Mouse (Mus musculus) ES-Bruce4 (cell line): ENCODE measurements around the gene Gm28374. TPM values are rescaled to one million over a fixed set of nuclear protein-coding genes. Genes with fewer than 3 reads are reported as not detected.

ENCODE experiments used
- H3K27ac ChIP-seq: 2 replicates; pipeline ENCODE4 v1.5.1; 2012; ENCODE audit warnings: low read length, inconsistent platforms; ENCODE audit not compliant: insufficient read depth
- H3K27me3 ChIP-seq: 2 replicates; pipeline ENCODE4 v1.6.1; 2012; ENCODE audit warnings: mild to moderate bottlenecking, low read length, inconsistent platforms; ENCODE audit not compliant: control insufficient read depth, poor library complexity, insufficient read depth, severe bottlenecking
- H3K36me3 ChIP-seq: 2 replicates; pipeline ENCODE4 v1.6.1; 2012; ENCODE audit warnings: inconsistent platforms, mild to moderate bottlenecking, low read length, moderate library complexity; ENCODE audit not compliant: control insufficient read depth, poor library complexity, insufficient read depth, severe bottlenecking
- H3K4me1 ChIP-seq: one replicate; pipeline ENCODE4 v1.8.1; 2011; ENCODE audit warnings: low read length; ENCODE audit not compliant: control insufficient read depth, insufficient read depth
- H3K4me3 ChIP-seq: 2 replicates; pipeline ENCODE4 v1.5.1; 2011; ENCODE audit warnings: low read depth, mild to moderate bottlenecking, low read length
- H3K9ac ChIP-seq: 2 replicates; pipeline ENCODE4 v1.6.1; 2012; ENCODE audit warnings: low read depth, mild to moderate bottlenecking, inconsistent platforms; ENCODE audit not compliant: poor library complexity, severe bottlenecking
- H3K9me3 ChIP-seq: replicated peaks from 2 replicates; pipeline ENCODE4 v1.6.1; 2012; ENCODE audit warnings: mild to moderate bottlenecking, low read length, inconsistent platforms; ENCODE audit not compliant: control insufficient read depth, poor library complexity, insufficient read depth, severe bottlenecking
- CTCF ChIP-seq: IDR thresholded peaks from one replicate; pipeline ENCODE4 v1.8.1; 2011; ENCODE audit warnings: low read depth, low read length
- EP300 ChIP-seq: IDR thresholded peaks from 2 replicates; pipeline ENCODE4 v1.6.1; 2011; ENCODE audit warnings: low read depth, low read length; ENCODE audit not compliant: insufficient read depth
- POLR2A ChIP-seq: IDR thresholded peaks from one replicate; pipeline ENCODE4 v1.8.1; 2011; ENCODE audit warnings: low read length; ENCODE audit not compliant: insufficient read depth
- polyA plus RNA-seq: library from polyadenylated mRNA; stranded (reverse); fragments of >200 nt; gene quantifications from 2 replicates; pipeline ENCODE4 v1.2.4, GENCODE M21; 2011; ENCODE audit warnings: low read depth; ENCODE audit not compliant: missing spikeins, insufficient read depth, insufficient read length

The Gm28374 gene
- polyA plus RNA-seq, 1 experiment: not detected

DNA sequence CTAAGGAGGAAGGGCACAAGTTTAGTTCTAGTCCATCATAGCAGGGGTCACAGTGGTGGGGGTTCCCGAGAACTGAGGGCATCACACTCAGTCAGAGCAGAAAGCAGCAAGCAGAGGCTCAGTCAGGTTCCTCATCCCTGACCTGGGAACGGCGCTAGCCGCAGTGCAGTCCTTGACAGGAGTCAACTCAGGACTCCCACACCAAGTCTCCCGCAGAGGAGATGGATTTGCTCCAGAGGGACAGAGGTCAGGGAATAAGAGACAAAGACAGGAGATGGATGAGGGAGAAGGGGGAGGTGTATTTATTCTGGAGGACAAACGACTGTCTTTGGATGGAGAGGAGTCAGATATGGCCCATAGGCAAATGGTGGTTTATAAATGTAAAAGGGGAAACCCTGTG is 31.1 kb upstream of the Gm28374 start:
- Histone ChIP-seq H3K27ac (no peak overlapping the region), H3K9me3 (no peaks in the 10 kb centered on the region), H3K9ac (no peak overlapping the region), H3K4me3 (no peak overlapping the region), H3K36me3 (peaks cover 14% of the 10 kb centered on the region), H3K27me3 (no peaks in the 10 kb centered on the region), H3K4me1 (no peaks in the 10 kb centered on the region)
- TF ChIP-seq CTCF: no peak

DNA sequence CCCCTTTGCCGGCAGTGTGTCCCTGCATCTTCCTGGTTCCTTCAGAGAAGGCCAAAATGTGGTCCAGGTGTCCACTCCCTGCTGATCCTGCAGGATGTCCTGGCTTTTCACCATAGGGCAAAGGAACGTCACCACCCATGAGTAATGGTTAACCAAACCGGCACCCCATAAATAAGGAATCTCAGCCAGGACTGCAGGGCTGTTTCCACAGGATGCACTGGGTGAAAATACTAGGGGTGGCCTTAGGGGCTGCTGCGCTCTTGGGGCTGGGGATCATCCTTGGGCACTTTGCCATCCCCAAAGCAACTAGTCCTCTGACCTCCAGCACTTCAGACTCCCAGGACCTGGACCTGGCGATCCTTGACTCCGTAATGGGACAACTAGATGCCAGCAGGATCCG is 23.5 kb upstream of the Gm28374 start, which contains the start of gene Naaladl1:
TSS of gene Naaladl1 (plus strand) at position 197 of the 400 bp plus-strand sequence.
- H3K9me3 ChIP-seq: no peaks in the 10 kb centered on the region
- TF ChIP-seq CTCF: no peak
- no peak for TF ChIP-seq POLR2A
- TF ChIP-seq EP300: no peak
- peaks cover 2% of the 10 kb centered on the region for H3K4me1 ChIP-seq
- no peak within 1 kb of the TSS for H3K4me3 ChIP-seq
- H3K9ac ChIP-seq: no peak within 1 kb of the TSS
- H3K27me3 ChIP-seq: no peaks in the 10 kb centered on the region
- 0 out of 2 replicates have a peak, but pooled peaks cover 3% of the 10 kb centered on the region for H3K36me3 ChIP-seq
- H3K27ac ChIP-seq: no peak within 1 kb of the TSS

DNA sequence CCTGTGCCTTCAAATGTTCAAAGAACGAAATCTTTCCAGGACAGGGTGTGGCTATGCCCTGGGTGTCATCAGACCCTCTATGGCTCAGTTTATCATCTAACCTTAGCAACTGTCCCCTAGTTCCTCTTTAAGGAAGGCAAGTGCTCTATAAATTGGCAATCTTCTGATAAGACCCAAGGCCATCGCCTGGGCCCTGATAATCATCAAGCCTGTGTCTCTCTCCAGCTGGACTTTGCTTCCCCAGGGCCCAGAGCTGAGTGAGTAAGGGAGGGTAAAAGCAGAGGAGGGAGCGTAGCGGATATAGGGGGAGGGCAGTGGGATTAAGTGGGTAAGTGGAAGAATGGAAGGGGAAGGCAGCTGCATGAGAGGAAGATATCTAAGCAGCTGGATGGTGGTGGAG is 22.4 kb upstream of the Gm28374 start:
- H3K27me3 ChIP-seq: no peaks in the 10 kb centered on the region
- TF ChIP-seq EP300 (no peak), POLR2A (no peak), CTCF (no peak)

DNA sequence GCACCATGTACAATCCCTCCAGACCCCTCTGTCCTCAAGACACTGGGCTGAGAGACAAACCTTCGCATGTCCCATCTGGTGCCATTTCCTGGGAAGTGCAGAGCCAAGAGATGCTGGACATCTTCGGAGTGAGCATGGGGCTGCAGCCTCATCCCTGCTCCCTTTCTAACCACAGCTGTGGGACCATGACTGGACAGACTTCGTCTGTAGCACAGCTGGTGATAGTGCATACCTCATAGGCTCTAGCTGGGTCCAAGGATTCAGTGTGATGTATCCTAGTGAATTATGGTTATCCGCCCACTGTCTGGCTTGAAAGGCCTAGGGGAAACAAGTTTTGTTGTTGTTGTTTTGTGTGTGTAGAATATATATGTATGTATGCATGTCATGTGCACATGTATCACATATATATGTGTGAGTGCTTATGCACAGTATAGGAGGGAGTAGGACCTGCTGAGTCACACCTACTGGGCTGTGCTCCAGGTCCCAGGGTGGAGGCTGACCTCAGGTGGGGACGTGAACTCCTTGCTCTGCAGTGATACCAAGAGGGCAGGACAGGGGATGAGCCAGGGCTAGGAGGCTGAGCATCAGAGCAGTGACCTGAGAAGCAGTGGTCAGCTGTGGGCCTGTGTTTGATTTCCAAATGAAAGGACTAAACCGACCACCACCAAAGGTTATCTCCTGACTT is 20.3 kb upstream of the Gm28374 start:
- H3K9ac ChIP-seq: no peak overlapping the region
- H3K9me3 ChIP-seq: no peaks in the 10 kb centered on the region
- no peak overlapping the region for H3K27ac ChIP-seq
- no peaks in the 10 kb centered on the region for H3K27me3 ChIP-seq
- peaks cover 2% of the 10 kb centered on the region for H3K4me1 ChIP-seq
- H3K4me3 ChIP-seq: no peak overlapping the region
- H3K36me3 ChIP-seq: peaks cover 11% of the 10 kb centered on the region
- TF ChIP-seq CTCF: no peak
- TF ChIP-seq EP300: no peak
- TF ChIP-seq POLR2A: no peak

More for the DNA sequence above, 22.4 kb upstream of the Gm28374 start:
- Histone ChIP-seq H3K4me3 (no peak overlapping the region), H3K9ac (no peak overlapping the region), H3K36me3 (0 out of 2 replicates have a peak, but pooled peaks cover 5% of the 10 kb centered on the region), H3K27ac (no peak overlapping the region), H3K9me3 (no peaks in the 10 kb centered on the region), H3K4me1 (peaks cover 2% of the 10 kb centered on the region)

DNA sequence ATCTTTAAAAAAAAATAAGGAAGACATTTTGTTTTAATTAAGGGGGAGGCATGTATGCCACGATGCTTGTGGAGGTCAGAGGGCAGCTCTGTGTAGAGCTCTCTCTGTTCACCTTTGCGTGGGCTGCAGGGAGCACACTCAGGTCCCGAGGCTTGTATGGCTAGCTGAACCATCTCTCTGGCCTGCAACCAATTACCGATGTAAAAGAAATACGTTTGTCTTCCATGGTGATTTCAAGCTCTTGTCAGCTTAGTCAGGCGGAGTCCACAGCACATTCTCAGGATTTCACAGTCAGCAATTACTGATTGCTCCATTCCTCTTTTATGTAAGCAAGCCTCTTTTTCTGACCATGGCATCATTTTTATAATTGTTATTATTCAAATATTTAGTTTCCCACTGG is 19.1 kb upstream of the Gm28374 start:
- Histone ChIP-seq H3K27me3 (no peaks in the 10 kb centered on the region), H3K4me3 (no peak overlapping the region), H3K36me3 (peaks cover 20% of the 10 kb centered on the region), H3K9ac (no peak overlapping the region), H3K27ac (no peak overlapping the region), H3K9me3 (no peaks in the 10 kb centered on the region), H3K4me1 (peaks cover 2% of the 10 kb centered on the region)
- no peak for TF ChIP-seq CTCF
- TF ChIP-seq EP300: no peak
- TF ChIP-seq POLR2A: no peak

DNA sequence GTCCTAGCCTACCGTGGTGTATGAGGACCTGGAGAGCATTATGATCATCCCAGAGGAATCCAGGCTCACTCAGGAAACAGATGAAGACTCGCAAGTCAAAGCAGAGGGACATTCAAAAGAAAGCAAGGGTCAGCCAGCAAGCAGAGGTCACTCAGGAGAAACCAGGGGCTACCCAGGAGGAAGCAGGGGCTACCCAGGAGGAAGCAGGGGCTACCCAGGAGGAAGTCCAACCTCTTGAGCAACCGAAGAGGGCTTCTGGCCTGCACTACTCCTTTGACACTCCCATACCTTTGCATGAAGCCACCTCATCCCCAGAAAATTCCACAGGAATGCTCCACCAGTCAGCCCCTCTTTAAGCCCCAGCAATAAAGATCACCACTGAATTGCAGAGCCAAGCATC is 15.8 kb upstream of the Gm28374 start:
- no peak overlapping the region for H3K9ac ChIP-seq
- no peak overlapping the region for H3K27ac ChIP-seq
- TF ChIP-seq CTCF: no peak
- TF ChIP-seq POLR2A: no peak
- no peak for TF ChIP-seq EP300
- H3K27me3 ChIP-seq: no peaks in the 10 kb centered on the region
- peaks cover 34% of the 10 kb centered on the region for H3K36me3 ChIP-seq
- H3K4me1 ChIP-seq: peaks cover 2% of the 10 kb centered on the region
- no peaks in the 10 kb centered on the region for H3K9me3 ChIP-seq
- H3K4me3 ChIP-seq: no peak overlapping the region
